Mouse (Mus musculus) stomach, embryonic 14.5 days (tissue): ENCODE data around the gene Fsd1l. TPM values are rescaled to one million over a fixed set of nuclear protein-coding genes. Genes with fewer than 3 reads are reported as not detected.
A peak's percentile ranks its signal among the peaks of the same experiment; 100 is the strongest.
"Not testable (repeated sequence)": the region's sequence is repeated elsewhere in the genome, so short reads cannot be mapped to it uniquely, and the experiment has no call there.

ENCODE experiments used
- ATAC-seq: fragments of 200-750 bp; cut with Nextera tagmentation; 2 replicates; pipeline ENCODE4 v1.8.0; 2017; ENCODE audit warnings: low read depth, moderate TSS enrichment; ENCODE audit not compliant: insufficient number of reproducible peaks, insufficient read depth, low FRiP score
- H3K27ac ChIP-seq: fragments of 300-500 bp; sonication (generic); 2 replicates; pipeline ENCODE4 v1.5.1; 2014; ENCODE audit warnings: mild to moderate bottlenecking, low read length, moderate library complexity, mixed read lengths
- H3K27me3 ChIP-seq: fragments of 300-500 bp; sonication (generic); 2 replicates; pipeline ENCODE4 v1.6.1; 2014; ENCODE audit warnings: low read length, control low read depth, mixed read lengths; ENCODE audit not compliant: control insufficient read depth, insufficient read depth
- H3K36me3 ChIP-seq: fragments of 300-500 bp; sonication (generic); 2 replicates; pipeline ENCODE4 v1.6.1; 2014; ENCODE audit warnings: mild to moderate bottlenecking, control low read depth, low read length, moderate library complexity, mixed read lengths; ENCODE audit not compliant: control insufficient read depth, insufficient read depth
- H3K4me1 ChIP-seq: fragments of 300-500 bp; sonication (generic); 2 replicates; pipeline ENCODE4 v1.6.1; 2014; ENCODE audit warnings: low read length, control low read depth, mixed read lengths; ENCODE audit not compliant: control insufficient read depth, insufficient read depth
- H3K4me2 ChIP-seq: fragments of 300-500 bp; sonication (generic); replicated peaks from 2 replicates; pipeline ENCODE4 v1.6.1; 2014; ENCODE audit warnings: low read depth, low read length, control low read depth
- H3K4me3 ChIP-seq: fragments of 300-500 bp; sonication (generic); 2 replicates; pipeline ENCODE4 v1.5.1; 2014; ENCODE audit warnings: low read depth, low read length, control low read depth
- H3K9ac ChIP-seq: fragments of 300-500 bp; sonication (generic); replicated peaks from 2 replicates; pipeline ENCODE4 v1.6.1; 2014; ENCODE audit warnings: low read depth, mild to moderate bottlenecking, control low read depth, low read length, moderate library complexity, mixed read lengths
- H3K9me3 ChIP-seq: fragments of 300-500 bp; sonication (generic); 2 replicates; pipeline ENCODE4 v1.6.1; 2016; ENCODE audit warnings: low read depth, low read length, control low read depth; ENCODE audit not compliant: control insufficient read depth
- WGBS: fragments of 180-500 bp; shearing (Covaris S2); extraction: QIAGEN DNeasy Blood & Tissue Kit; methylation state at CpG from one replicate; pipeline ENCODE4 v1.1.7; 2014; 5-methylcytosine and 5-hydroxymethylcytosine counted together
- polyA plus RNA-seq: library from polyadenylated mRNA; unstranded; fragments of >200 nt; fragmentation: Nextera tagmentation; extraction: Ambion mirVana; gene quantifications from 2 replicates; pipeline ENCODE4 v1.2.1, GENCODE M21; 2014

Fsd1l gene
- polyA plus RNA-seq, 1 experiment from 2014 or later: 11.4 TPM

DNA sequence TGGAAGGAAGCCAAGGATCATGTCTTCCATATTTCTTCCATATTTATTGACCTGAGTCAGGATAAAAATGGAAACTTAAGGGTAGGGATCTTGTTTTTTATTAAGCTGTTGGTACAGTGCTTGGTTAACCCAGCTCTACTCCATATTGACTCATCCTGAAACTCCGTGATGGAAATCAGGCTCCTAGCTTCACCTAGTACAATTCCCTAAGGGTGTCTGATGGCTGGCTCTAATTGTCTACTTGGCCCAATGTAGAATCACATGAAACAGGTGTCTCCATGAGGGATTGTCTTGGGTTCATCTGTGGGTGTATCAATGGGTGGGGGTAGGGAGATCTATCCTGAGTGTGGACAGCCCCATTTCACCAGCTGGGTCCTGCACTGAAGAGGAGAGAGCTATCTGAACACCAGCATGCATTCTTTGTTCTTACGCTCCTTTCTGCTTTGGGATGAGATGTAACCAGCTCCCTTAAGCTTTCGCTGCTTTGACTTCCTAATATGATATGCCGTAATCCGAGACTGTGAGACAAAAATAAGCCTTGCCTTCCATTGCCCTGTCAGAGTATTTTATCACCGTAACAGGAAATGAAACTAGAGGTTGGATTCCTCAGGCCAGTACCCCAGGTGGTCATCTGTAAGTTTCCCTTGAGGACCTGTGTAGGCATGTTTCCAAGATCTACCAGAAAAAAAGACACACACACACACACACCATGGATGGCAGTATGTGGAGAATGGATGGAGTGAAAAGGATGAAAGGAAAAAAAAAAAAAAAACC is 79.5 kb downstream of the Fsd1l start:
- Histone ChIP-seq H3K27me3 (no peaks in the 10 kb centered on the region), H3K4me2 (no peak overlapping the region), H3K9ac (no peak overlapping the region), H3K4me1 (no peaks in the 10 kb centered on the region), H3K36me3 (no peaks in the 10 kb centered on the region), H3K27ac (no peak overlapping the region), H3K9me3 (no peaks in the 10 kb centered on the region), H3K4me3 (no peak overlapping the region)
- ATAC-seq: no peak
- WGBS: 83% methylated on average over 6 of the region's 6 CpGs

DNA sequence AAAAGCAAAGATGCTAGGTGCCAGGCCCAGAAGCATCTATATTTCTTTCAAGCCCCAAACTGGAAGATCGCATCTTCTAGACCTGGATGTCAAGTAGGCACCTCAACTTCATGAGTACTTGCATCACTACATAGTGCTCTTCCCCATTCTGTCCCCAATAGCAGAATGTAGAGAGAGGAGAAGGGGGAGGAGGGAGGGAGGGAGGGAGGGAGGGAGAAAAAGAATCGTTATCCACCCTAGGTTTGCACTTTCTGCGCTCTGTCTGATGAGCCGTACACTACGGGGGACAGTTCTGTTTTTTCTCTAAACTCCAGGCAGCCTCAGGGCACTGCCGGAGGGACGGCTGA is 82.4 kb downstream of the Fsd1l start, which contains the start of gene Fktn:
Gene Fktn (plus strand): TSS at position 295 of the 347 bp plus-strand sequence.
- no peaks in the 10 kb centered on the region for H3K4me1 ChIP-seq
- peak within 1 kb of the TSS; percentile 52; the same call in 1 of the 2 replicates for H3K27ac ChIP-seq
- H3K4me2 ChIP-seq: peak within 1 kb of the TSS; percentile 87
- WGBS: 14% methylated on average over 7 of the region's 7 CpGs
- H3K36me3 ChIP-seq: no peaks in the 10 kb centered on the region
- no peaks in the 10 kb centered on the region for H3K9me3 ChIP-seq
- no peak; the same call in 1 of the 2 replicates for ATAC-seq
- H3K9ac ChIP-seq: peak within 1 kb of the TSS; percentile 80
- H3K27me3 ChIP-seq: no peaks in the 10 kb centered on the region
- peak within 1 kb of the TSS; percentile 84 for H3K4me3 ChIP-seq

DNA sequence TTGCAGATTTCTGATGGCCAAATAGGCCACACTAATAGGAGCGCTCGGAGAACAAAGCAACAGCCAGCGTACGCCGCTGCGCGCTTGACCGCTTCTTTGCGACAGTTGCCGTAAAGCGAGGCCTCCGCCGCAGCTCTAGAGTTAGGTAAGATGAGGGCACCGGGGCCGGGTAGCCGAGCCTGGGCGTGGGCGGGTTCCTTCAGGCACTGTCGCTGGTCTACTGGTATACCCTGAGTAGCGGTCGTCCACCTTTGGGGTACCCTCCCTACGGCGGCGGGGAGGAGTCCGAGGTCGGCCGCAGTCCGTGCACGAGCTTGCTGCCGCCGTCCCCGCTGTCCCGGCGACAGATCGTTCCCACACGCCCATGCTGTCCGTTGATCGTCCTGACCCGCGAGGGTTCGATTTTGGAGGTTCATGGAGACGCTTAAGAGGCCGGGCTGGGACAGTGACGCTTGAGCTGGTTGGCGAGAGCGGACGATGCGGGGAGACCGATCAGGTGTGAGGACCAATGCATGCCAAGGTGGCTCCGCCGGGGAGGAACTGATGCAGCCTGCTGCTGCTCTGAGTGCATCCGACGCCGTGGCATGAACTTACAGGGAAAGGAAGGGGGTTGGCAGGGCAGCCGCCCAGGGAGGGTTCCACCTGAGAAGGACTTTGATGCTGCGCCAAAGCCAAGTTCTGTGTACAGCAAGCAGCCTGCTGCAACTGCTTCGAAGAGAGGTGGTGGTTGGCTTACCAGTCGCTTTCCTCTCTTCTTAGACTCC is 83.0 kb downstream of the Fsd1l start:
- peak overlapping the region; percentile 52; the same call in 1 of the 2 replicates for H3K27ac ChIP-seq
- peak overlapping the region; percentile 80 for H3K9ac ChIP-seq
- no peaks in the 10 kb centered on the region for H3K27me3 ChIP-seq
- H3K9me3 ChIP-seq: no peaks in the 10 kb centered on the region
- WGBS: 11% methylated on average over 57 of the region's 58 CpGs
- peak overlapping the region; percentile 84 for H3K4me3 ChIP-seq
- H3K36me3 ChIP-seq: no peaks in the 10 kb centered on the region
- peak overlapping the region; percentile 87 for H3K4me2 ChIP-seq
- H3K4me1 ChIP-seq: no peaks in the 10 kb centered on the region
- peak; percentile 90 for ATAC-seq

DNA sequence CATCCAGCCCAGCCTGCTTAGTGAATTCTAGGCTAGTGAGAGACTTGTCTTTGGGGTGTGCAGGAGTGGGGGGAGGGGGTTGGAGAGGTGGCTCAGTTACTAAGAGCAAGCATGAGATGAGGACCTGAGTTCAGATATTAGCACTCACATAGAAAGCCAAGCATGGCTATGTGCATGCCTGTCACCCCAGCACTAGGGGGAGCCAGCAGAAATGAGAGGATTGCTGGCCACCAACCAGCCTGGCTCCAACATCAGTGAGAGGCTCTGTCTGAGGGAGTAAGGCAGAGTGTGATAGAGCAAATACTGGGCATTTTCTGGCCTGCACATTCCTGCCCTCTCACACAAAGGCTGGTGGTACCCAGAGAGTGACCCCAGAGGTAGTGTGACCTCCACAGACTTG is 84.7 kb downstream of the Fsd1l start:
- Histone ChIP-seq H3K4me2 (no peak overlapping the region), H3K9me3 (no peaks in the 10 kb centered on the region), H3K36me3 (no peaks in the 10 kb centered on the region), H3K4me3 (no peak overlapping the region), H3K27ac (no peak overlapping the region), H3K9ac (no peak overlapping the region), H3K27me3 (no peaks in the 10 kb centered on the region), H3K4me1 (no peaks in the 10 kb centered on the region)
- no peak for ATAC-seq

DNA sequence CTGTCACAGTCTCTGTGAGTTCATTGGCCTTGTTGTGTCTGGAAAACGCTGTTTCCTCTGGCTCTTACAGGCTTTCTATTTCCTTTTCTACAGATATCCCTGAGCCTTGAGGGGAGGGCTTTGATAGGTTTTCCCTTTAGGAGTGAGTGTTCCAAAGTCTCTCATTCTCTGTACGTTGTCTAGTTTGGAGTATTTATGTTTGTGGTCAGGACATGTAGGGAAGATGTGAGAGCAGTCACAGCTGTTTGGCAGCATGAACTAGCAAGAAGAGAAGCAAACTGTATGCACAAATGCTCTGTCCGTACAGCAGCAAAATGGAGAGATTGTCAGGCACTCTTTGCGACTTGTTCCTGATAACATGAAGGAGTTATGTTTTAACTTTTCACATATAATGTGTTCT is 86.3 kb downstream of the Fsd1l start:
- Histone ChIP-seq H3K27me3 (no peaks in the 10 kb centered on the region), H3K27ac (no peak overlapping the region), H3K4me3 (no peak overlapping the region), H3K4me1 (no peaks in the 10 kb centered on the region), H3K9ac (no peak overlapping the region), H3K4me2 (no peak overlapping the region), H3K9me3 (no peaks in the 10 kb centered on the region), H3K36me3 (no peaks in the 10 kb centered on the region)
- ATAC-seq: no peak
- WGBS: 59% methylated on average over 4 of the region's 4 CpGs

DNA sequence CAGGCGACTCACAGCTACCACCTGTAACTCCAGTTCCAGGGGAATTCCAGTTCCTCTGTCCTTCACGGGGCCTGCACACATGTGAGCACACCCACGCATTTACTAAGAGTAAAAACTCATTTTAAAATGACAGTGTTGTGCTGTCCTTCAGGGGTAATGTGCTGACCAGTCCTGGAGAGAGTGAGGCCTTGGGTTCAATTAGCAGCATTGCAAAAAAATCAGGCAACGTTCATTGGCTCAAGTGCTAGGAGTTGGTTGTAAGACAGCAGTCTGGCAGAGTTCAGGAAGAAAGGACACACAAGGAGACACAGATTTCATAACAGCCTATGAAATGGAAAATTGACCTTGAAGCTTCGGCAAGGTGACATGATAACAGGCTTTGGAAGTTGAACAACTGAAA is 87.0 kb downstream of the Fsd1l start:
- whole genome bisulfite sequencing: 69% methylated on average over 5 of the region's 5 CpGs
- Histone ChIP-seq H3K4me3 (no peak overlapping the region), H3K4me1 (no peaks in the 10 kb centered on the region), H3K27ac (no peak overlapping the region), H3K9ac (no peak overlapping the region), H3K9me3 (no peaks in the 10 kb centered on the region), H3K27me3 (no peaks in the 10 kb centered on the region), H3K36me3 (no peaks in the 10 kb centered on the region), H3K4me2 (no peak overlapping the region)
- no peak for ATAC-seq

DNA sequence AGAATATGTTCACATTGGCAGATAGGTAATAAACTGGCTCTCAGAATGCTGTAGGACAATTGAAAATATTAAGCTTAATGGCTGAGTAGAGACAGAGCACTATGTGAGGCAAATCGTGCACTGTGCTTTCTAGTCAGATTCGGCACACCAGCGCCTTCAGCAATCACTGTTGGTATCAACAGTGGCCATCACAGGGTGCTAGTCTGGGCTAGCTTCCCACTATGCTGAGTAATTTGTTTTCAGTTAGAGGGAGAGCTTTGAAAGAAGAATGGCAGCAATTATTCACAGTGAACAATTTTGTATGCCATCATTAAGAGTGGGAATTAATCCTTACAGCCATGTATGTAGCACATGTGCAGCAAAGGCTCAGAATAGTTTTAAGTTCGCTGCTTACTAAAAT is 91.2 kb downstream of the Fsd1l start:
- 92% methylated on average over 4 of the region's 4 CpGs for WGBS
- no peaks in the 10 kb centered on the region for H3K9me3 ChIP-seq
- H3K4me1 ChIP-seq: no peaks in the 10 kb centered on the region
- H3K27me3 ChIP-seq: no peaks in the 10 kb centered on the region
- no peak overlapping the region for H3K4me3 ChIP-seq
- no peak overlapping the region for H3K4me2 ChIP-seq
- no peak overlapping the region for H3K9ac ChIP-seq
- ATAC-seq: no peak
- no peak overlapping the region for H3K27ac ChIP-seq
- peaks cover 5% of the 10 kb centered on the region for H3K36me3 ChIP-seq

DNA sequence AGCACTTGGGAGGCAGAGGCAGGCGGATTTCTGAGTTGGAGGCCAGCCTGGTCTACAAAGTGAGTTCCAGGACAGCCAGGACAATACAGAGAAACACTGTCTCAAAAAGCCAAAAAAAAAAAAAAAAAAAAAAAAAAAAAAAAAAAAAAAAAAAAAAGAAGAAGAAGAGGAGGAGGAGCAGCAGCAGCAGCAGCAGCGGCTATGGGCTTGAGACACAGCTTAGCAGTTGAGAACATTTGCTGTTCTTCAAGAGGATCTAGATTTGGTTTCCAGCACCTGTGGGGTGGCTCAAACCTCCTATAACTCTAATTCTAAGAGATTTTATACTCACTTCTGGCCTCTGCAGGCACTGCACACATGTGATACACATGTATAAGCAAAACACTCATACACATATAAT is 94.8 kb downstream of the Fsd1l start:
- not testable (repeated sequence) for H3K27ac ChIP-seq, H3K4me1 ChIP-seq, H3K4me3 ChIP-seq, ATAC-seq, H3K4me2 ChIP-seq, H3K9ac ChIP-seq, H3K9me3 ChIP-seq, H3K27me3 ChIP-seq
- 84% methylated on average over 2 of the region's 2 CpGs for WGBS
- peaks cover 14% of the 10 kb centered on the region for H3K36me3 ChIP-seq
